Mouse (Mus musculus): Measurements from ENCODE around the gene Upk2. TPM values are rescaled to one million over a fixed set of nuclear protein-coding genes. Genes with fewer than 3 reads are reported as not detected.

The Upk2 gene
- polyA plus RNA-seq, 1 experiment, result 1.7 TPM

DNA sequence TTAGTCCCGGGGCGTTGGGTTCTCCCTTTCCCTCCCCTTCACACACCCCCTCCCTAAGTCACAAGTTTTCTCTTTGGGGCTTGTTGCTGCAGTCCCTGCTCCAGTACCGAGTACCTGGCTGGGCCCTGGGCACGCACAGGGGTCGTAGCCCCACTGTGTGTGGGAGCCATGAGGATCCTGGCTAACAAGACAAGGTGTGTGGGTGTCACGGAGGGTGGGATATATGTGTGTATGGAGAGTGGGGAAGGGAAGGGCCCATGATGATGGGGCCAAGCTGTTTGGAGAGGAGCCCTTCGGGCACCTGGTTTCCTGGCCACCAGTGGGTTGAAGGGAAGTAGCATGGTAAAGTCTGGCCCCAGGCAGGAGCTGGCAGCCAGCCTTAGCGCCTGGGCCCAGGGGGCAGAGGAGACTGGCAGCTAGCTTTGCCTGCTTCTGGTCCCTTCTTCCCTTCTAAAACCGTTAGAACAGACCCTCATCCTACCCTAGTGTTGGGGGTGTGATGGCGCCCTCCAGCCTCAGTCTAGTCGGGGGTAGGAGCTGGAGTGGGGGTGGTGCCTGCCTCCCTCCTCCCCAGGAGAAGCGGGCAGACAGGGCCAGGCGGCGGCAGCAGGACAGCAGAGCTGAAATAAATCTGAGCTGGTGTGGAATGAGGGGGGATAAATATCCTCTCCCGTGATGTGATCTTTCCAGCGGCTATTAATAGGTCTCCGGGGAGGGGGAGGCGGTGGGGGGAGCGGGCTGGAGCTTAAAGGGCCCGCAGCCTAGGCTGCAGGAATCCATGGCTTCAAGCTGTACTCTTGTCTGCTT lies 44.8 kb upstream of the Upk2 start:
- H3K9ac ChIP-seq (ENCODE audit: low read depth, poor library complexity, severe bottlenecking), result peak overlapping the region; percentile 47
- no peaks in the 10 kb centered on the region for H3K9me3 ChIP-seq (replicated peaks; ENCODE audit: control insufficient read depth, insufficient read depth, low read length, poor library complexity, severe bottlenecking)
- peak overlapping the region; percentile 61 for H3K4me3 ChIP-seq (ENCODE audit: low read depth, low read length)
- no peaks in the 10 kb centered on the region for H3K27me3 ChIP-seq (ENCODE audit: control insufficient read depth, insufficient read depth, low read length, poor library complexity, severe bottlenecking)
- no peaks in the 10 kb centered on the region for H3K36me3 ChIP-seq (ENCODE audit: control insufficient read depth, insufficient read depth, low read length, poor library complexity, severe bottlenecking)
- peaks cover 14% of the 10 kb centered on the region for H3K4me1 ChIP-seq (ENCODE audit: control insufficient read depth, insufficient read depth, low read length)
- H3K27ac ChIP-seq (ENCODE audit: insufficient read depth, low read length), result no peak overlapping the region
- TF ChIP-seq CTCF (IDR thresholded peaks at IDR 0.05; ENCODE audit: low read depth, low read length) (no peak), POLR2A (IDR thresholded peaks at IDR 0.05; ENCODE audit: insufficient read depth, low read length) (no peak), EP300 (IDR thresholded peaks at IDR 0.05; ENCODE audit: insufficient read depth, low read depth, low read length) (no peak)

- Histone ChIP-seq H3K27ac (ENCODE audit: insufficient read depth, low read length) (no peak overlapping the region), H3K27me3 (ENCODE audit: control insufficient read depth, insufficient read depth, low read length, poor library complexity, severe bottlenecking) (no peaks in the 10 kb centered on the region), H3K36me3 (ENCODE audit: control insufficient read depth, insufficient read depth, low read length, poor library complexity, severe bottlenecking) (no peaks in the 10 kb centered on the region), H3K9me3 (replicated peaks; ENCODE audit: control insufficient read depth, insufficient read depth, low read length, poor library complexity, severe bottlenecking) (no peaks in the 10 kb centered on the region), H3K4me1 (ENCODE audit: control insufficient read depth, insufficient read depth, low read length) (peaks cover 18% of the 10 kb centered on the region), H3K9ac (ENCODE audit: low read depth, poor library complexity, severe bottlenecking) (peak overlapping the region; percentile 47), H3K4me3 (ENCODE audit: low read depth, low read length) (peak overlapping the region; percentile 61)
- TF ChIP-seq POLR2A (IDR thresholded peaks at IDR 0.05; ENCODE audit: insufficient read depth, low read length) (no peak), CTCF (IDR thresholded peaks at IDR 0.05; ENCODE audit: low read depth, low read length) (no peak), EP300 (IDR thresholded peaks at IDR 0.05; ENCODE audit: insufficient read depth, low read depth, low read length) (0 out of 2 replicates have a peak, but pooled peaks have one; percentile 23)
Measured at GRCm38 (mm10) chr9:44498421-44499355, 43.9 kb upstream of the Upk2 start.

DNA sequence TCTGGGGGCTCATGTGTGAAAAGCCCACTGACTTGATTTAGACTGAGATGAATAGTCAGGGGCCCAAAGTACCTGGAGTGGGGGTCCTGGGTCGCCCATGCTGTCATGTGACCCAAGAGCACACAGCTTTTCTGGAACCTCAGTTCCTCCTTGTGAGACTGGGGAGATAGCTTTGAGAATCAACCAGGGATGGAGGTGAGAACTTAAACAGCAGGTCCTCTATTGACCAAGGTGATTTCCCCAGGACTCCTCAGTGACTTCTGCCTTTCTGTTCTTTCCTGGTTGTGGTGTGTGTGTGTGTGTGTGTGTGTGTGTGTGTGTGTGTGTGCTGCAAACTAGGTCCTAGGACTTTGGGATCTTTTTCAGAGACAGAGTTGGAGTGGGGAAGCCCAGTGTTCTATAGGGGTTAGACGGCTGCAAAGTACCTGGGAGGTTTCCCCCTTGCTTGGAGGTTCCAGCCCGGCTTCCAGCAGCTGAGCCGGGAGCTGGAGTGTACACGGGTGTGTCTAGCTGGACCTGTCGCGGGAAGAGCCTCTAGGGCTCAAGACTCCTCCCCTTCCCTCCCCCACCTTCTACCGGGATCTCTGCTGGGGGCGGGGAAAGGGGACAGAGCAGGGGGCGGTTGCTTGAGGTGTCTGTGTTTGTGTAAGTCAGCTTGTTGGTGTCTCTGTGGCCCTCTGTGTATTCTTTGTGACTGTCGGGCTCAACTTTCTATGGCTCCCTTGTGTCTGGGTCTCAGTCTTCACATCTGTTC lies 43.0 kb upstream of the Upk2 start:
- Histone ChIP-seq H3K27ac (ENCODE audit: insufficient read depth, low read length) (peak overlapping the region; percentile 55), H3K27me3 (ENCODE audit: control insufficient read depth, insufficient read depth, low read length, poor library complexity, severe bottlenecking) (no peaks in the 10 kb centered on the region), H3K4me3 (ENCODE audit: low read depth, low read length) (peak overlapping the region; percentile 61), H3K4me1 (ENCODE audit: control insufficient read depth, insufficient read depth, low read length) (peaks cover 22% of the 10 kb centered on the region), H3K9ac (ENCODE audit: low read depth, poor library complexity, severe bottlenecking) (peak overlapping the region; percentile 47), H3K36me3 (ENCODE audit: control insufficient read depth, insufficient read depth, low read length, poor library complexity, severe bottlenecking) (no peaks in the 10 kb centered on the region), H3K9me3 (replicated peaks; ENCODE audit: control insufficient read depth, insufficient read depth, low read length, poor library complexity, severe bottlenecking) (no peaks in the 10 kb centered on the region)
- TF ChIP-seq POLR2A (IDR thresholded peaks at IDR 0.05; ENCODE audit: insufficient read depth, low read length) (no peak), CTCF (IDR thresholded peaks at IDR 0.05; ENCODE audit: low read depth, low read length) (no peak), EP300 (IDR thresholded peaks at IDR 0.05; ENCODE audit: insufficient read depth, low read depth, low read length) (peak; percentile 79)

DNA sequence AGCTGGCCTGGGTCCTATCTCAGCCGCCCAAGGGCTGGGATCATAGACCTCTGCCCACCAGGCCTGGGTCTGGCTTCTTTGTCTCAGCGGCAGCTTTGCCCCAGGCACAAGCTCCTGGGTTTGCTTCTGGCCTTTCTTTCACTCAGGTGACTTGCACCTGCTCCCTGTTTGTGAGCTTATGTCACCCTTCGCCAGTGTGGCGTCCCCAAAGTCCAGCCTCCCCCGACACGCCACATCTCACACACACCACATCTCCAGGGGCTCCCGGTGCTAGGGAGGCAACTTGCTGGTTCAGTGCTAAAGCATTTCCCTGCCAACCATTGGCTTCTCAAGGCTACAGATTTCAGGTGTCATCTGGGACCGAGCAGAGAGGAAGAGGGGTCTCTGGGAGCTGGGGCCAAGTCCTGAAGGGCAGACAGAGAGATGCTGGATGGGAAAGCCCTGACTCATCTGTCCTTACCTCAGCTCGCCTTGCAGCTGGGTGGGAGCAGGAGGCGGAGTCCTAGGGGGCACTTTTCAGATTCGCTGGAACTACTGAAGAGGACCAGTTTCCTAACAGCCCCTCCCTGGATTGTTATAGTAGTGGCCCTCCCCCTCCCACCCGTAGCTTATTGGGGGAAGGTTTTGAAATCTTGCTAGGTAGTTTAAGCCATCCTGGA lies 42.2 kb upstream of the Upk2 start:
- Histone ChIP-seq H3K36me3 (ENCODE audit: control insufficient read depth, insufficient read depth, low read length, poor library complexity, severe bottlenecking) (no peaks in the 10 kb centered on the region), H3K27me3 (ENCODE audit: control insufficient read depth, insufficient read depth, low read length, poor library complexity, severe bottlenecking) (no peaks in the 10 kb centered on the region), H3K9ac (ENCODE audit: low read depth, poor library complexity, severe bottlenecking) (no peak overlapping the region; the same call in 1 of the 2 replicates), H3K9me3 (replicated peaks; ENCODE audit: control insufficient read depth, insufficient read depth, low read length, poor library complexity, severe bottlenecking) (no peaks in the 10 kb centered on the region), H3K27ac (ENCODE audit: insufficient read depth, low read length) (peak overlapping the region; percentile 56), H3K4me1 (ENCODE audit: control insufficient read depth, insufficient read depth, low read length) (peaks cover 24% of the 10 kb centered on the region), H3K4me3 (ENCODE audit: low read depth, low read length) (peak overlapping the region; percentile 9)
- TF ChIP-seq EP300 (IDR thresholded peaks at IDR 0.05; ENCODE audit: insufficient read depth, low read depth, low read length) (peak; percentile 76; the same call in 1 of the 2 replicates), POLR2A (IDR thresholded peaks at IDR 0.05; ENCODE audit: insufficient read depth, low read length) (peak; percentile 12), CTCF (IDR thresholded peaks at IDR 0.05; ENCODE audit: low read depth, low read length) (no peak)

DNA sequence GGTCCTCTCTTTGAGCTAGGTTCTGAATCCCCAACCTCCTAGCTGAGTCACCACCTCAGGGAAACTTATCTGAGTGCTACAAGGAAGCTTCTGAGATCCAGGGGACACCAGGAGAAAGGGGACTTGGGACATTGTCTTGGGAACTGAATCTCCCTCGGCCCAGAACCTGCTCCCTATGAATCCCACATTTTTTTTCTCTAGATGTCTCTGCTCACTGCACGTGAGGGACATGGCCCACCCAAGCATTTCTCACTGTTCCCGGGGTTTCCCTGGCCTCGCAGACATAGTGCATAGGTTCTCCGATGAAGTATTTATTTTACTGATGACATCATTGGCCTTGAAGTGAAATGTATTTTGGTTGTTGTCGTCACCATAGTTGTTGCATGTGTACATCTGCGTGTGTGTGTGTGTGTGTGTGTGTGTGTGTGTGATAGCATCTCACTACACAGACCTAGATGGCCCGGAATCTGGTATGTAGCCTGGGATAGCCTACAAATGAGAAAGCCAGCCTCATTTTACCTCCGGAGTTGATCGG lies 41.1 kb upstream of the Upk2 start:
- Histone ChIP-seq H3K36me3 (ENCODE audit: control insufficient read depth, insufficient read depth, low read length, poor library complexity, severe bottlenecking) (no peaks in the 10 kb centered on the region), H3K9ac (ENCODE audit: low read depth, poor library complexity, severe bottlenecking) (no peak overlapping the region), H3K4me3 (ENCODE audit: low read depth, low read length) (no peak overlapping the region), H3K4me1 (ENCODE audit: control insufficient read depth, insufficient read depth, low read length) (peaks cover 19% of the 10 kb centered on the region), H3K27ac (ENCODE audit: insufficient read depth, low read length) (peak overlapping the region; percentile 56), H3K27me3 (ENCODE audit: control insufficient read depth, insufficient read depth, low read length, poor library complexity, severe bottlenecking) (no peaks in the 10 kb centered on the region), H3K9me3 (replicated peaks; ENCODE audit: control insufficient read depth, insufficient read depth, low read length, poor library complexity, severe bottlenecking) (no peaks in the 10 kb centered on the region)
- TF ChIP-seq CTCF (IDR thresholded peaks at IDR 0.05; ENCODE audit: low read depth, low read length), result no peak
- TF ChIP-seq POLR2A (IDR thresholded peaks at IDR 0.05; ENCODE audit: insufficient read depth, low read length), result no peak
- no peak for TF ChIP-seq EP300 (IDR thresholded peaks at IDR 0.05; ENCODE audit: insufficient read depth, low read depth, low read length)
